Mouse (Mus musculus) megakaryocyte-erythroid progenitor cell, adult 5-6 weeks (primary cell): ENCODE measurements around the gene Mapkapk2. TPM values are rescaled to one million over a fixed set of nuclear protein-coding genes. Genes with fewer than 3 reads are reported as not detected.
"Not testable (repeated sequence)": the region's sequence is repeated elsewhere in the genome, so short reads cannot be mapped to it uniquely, and the experiment has no call there.

Experiments used
- ATAC-seq: replicated peaks from 2 replicates; pipeline ENCODE4 v1.8.0; 2016; ENCODE audit warnings: mild to moderate bottlenecking, inconsistent platforms; ENCODE audit not compliant: severe bottlenecking, poor library complexity, low FRiP score, low TSS enrichment
- total RNA-seq, 2 experiments: library from RNA; stranded (forward) in 1 of 2; stranded (reverse) in 1 of 2; fragments of 200-1000, 215-1000 nt in 1 of 2; fragments of >200 nt in 1 of 2; fragmentation: Nextera tagmentation in 1 of 2; gene quantifications; 2 replicates each; pipeline ENCODE4 v1.2.3; 2014 to 2017

Gene Mapkapk2
- total RNA-seq (2014; fragmentation: Nextera tagmentation): 43.1 and 46.2 TPM in 2 replicates
- total RNA-seq (2017): 37.1 and 42.6 TPM in 2 replicates

DNA sequence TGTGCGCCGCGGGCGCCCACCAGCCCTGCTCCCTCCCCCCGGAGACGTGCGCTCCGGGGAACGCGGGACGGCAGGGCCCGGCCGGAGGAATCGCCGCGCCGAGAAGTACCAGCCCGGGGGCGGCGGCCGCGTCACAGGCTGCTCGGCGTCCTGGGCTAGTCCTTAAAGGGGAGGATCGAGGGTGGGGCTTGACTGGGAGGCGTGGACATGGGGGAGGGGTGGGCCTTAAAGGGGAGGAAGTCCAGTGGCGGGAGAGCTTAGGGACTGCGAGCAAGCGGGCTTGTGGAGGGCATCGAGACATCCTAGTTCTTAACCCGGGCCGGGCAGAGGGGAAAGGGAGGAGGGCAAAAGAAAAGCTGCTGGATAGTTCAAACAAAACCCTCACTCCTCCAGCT is at the start of gene Mapkapk2:
Mapkapk2 (minus strand) TSS at position 127 of the 395 bp plus-strand sequence.
- ATAC-seq: peak; percentile 89

DNA sequence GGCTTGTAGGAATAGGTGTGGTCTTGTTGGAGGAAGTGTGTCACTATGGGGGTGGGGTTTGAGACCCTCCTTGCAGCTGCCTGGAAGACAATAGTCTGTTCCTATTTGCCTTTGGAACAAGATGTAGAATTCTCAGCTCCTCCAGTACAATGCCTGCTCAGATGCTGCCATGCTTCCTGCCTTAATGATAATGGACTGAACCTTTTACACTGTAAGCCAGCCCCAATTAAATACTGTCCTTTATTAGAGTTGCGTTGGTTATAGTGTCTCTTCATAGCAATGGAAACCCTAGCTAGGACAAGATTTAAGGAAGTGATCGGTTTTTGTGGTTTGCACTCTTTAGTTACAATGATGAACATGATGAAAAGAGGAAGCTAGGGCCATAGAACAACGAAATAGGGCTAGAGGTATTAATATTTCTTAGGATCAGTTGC is 48.6 kb upstream of the Mapkapk2 start:
- no peak for ATAC-seq

DNA sequence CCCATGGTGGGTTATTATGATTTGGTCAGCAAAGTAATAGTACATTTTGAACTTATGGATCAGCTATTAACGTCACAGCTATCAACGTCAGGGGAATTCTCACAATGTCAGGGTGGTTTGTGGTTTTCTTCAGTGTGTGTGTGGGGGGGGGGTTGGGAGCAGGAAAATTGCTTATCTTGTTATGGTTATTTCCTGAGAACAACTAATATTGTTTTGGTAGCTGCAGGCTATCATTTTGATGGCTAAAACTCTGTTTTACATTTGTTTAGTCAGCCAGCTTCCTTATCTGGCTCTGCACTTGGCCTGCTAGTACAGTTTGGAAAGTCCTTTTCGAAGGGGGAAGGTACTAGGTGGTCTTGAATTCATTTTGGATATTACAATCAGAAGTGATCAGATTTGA is 47.6 kb upstream of the Mapkapk2 start:
- ATAC-seq: not testable (repeated sequence)

- ATAC-seq: peak; percentile 51
These were observed 44.8 kb upstream of the Mapkapk2 start for GRCm38 (mm10) chr1:131142472-131142871.

DNA sequence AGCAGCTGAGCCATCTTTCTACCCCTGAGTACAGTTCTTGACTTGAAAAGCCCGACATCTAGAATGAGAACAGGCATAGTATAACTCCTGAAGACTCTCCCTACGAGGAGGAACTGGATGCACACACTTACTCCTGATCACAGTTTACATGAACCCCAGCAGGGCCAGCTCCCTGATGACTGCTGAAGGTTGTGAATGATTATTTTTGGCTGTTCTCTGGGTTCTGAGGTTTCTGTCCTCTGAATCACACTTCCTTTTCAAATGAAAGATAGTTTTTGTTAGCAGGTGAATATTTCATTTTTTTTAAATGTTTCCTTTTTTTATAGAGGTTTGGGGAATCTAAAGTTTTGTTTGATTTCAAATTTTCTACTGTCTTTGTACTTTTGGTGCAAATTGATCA is 43.8 kb upstream of the Mapkapk2 start:
- no peak for ATAC-seq

- ATAC-seq: no peak
These were observed 41.8 kb upstream of the Mapkapk2 start for GRCm38 (mm10) chr1:131139102-131140095.

DNA sequence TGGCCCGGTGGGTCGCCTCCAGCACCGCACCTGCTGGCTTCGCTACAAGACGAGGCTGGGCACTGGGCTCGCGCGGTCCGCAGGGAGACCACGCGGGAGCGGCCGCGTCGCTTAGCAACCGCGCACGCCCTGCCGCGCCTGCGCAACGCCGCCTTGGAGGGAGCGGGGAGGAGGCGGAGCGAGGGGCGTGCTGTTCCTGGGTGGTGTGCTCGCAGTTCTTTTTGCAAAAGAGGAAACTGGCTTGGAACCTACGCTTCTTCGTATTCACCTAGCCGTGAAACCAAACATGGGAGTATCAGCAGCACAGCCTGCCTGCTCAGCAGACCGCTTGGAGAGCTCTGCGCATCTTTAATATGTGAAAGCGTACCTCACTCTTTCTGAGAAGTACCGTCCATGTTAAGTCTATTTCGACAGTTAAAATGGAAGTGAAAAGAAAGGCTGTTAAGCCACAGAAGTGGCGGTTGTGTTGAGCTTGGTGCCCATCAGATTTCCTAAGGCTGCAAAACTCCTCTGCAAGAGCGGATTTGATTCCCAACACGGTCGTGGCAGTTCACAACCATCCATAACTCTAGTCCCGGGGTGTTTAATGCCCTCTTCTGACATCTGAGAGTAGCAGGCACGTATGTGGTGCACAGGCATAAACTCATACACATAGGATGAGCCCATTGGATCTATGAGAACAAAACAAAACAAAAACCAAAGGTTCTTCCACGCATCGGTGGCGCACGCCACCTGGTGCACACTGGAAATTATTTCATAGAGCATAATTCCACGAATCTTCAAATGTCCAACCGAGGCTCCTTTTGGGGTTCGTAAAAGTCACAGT is 40.8 kb upstream of the Mapkapk2 start, which contains the start of gene Dyrk3:
Dyrk3 (minus strand) TSS at position 150 of the 826 bp plus-strand sequence.
- peak; percentile 67 for ATAC-seq

DNA sequence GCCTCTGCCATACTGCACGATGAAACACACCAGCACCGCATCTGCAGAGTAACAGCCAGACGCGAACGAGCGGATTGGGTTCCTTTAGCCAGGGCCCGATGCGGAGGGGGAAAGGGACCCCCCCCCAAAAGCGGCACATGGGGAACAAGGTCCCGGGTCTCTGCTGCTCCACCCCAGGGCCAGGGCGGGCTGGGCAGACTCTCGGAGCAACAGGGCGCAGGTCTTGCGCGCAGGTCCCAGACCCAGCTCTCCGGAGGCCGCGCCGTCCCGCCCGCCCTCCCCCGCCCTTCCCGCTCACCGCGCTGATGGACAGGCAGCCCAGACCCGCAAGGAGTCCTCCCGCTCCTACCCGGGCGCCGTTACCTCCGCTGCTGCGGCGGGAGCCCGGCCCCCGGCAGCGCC is 40.1 kb upstream of the Mapkapk2 start:
- ATAC-seq: no peak

GRCm38 (mm10) chr1:131137111-131137510 is 39.5 kb upstream of the Mapkapk2 start:
- ATAC-seq: no peak

- ATAC-seq: no peak
These were observed 38.5 kb upstream of the Mapkapk2 start for GRCm38 (mm10) chr1:131135960-131136629.

DNA sequence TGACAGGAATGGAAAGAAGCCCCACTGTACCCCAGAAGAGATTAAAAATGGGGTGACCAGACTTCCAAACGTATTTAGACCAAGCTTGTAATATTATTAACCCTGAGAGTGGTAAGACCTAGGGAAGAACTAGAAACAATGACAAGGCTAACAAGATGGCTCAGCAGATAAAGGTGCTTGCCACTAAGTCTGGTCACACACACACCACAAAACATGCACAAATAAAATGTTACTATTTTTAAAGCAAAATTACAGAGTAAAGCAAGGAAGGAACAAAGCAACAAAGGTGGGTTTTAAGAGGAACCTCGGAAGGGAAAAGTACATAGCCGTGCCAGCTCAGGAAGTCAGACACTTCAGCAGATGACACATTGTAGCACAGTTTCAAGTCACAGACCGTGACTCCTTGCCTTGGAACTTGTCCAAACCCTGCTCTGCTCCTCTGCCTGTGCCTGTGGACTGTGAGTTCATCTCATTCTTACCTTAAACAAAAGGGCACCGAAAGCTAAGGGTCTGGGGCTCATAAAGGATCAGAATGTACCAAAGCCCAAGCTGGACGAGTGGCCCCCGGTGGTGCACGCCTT is 37.4 kb upstream of the Mapkapk2 start:
- peak; percentile 26; the same call in 1 of the 2 replicates for ATAC-seq

DNA sequence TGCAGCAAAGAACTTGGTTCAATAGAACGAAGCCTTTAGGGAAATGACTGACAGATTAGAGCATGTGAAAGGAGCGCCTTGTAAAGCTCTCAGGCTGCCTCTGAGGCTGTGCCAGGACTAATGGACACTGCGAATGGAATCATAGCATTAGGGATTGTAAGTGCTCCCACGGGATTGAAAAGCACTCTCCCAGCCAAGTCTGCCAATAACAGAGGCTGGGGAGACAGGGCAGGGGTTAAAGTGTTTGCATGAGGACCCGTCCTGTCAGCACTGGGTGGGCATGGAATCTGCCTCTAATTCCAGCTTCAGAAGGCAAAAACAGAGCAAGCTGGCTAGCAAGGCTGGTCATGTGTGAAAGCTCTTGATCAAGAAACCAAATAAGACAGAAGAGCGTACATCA is 36.6 kb upstream of the Mapkapk2 start:
- ATAC-seq: no peak

DNA sequence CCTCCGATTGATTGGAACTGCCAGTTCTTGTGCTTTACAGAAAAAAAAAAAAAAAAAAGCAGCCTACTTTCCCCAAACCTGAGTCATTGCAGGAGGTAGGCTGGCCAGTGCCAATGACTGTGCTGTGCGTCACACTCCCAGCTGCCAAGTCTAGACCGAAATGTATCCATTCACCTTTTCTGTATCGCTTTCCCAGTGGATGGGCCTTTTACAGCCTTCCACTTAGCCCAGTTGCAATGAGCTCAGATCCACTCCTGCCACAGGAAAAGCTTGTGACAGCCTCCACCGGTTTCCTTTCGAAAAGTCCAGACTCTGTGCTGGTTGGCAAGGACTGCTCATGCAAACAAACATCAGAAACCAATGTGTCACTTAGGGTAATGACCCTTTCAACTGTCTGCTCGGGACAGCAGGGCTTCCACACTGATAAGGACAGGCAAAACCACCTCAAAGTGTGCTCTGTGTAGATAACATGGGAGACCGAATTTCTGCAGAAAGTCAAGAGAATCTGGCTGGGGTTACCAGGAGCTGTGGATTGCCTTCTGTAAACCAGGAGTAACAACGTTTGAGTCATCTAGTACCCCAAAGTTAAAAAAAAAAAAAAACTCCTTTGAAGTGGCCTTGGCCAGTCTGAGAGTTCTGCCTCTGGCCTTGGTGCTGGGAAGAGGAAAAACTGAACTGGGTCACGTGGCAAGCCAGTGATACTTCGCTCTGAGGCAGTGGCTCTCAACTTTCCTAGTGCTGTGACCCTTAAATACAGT is 28.5 kb upstream of the Mapkapk2 start:
- ATAC-seq: peak; percentile 88

GRCm38 (mm10) chr1:131123522-131124265 is 26.1 kb upstream of the Mapkapk2 start:
- no peak for ATAC-seq

GRCm38 (mm10) chr1:131121987-131122386 is 24.4 kb upstream of the Mapkapk2 start:
- no peak for ATAC-seq

GRCm38 (mm10) chr1:131119026-131119425 is 21.4 kb upstream of the Mapkapk2 start:
- peak; percentile 77 for ATAC-seq

GRCm38 (mm10) chr1:131118530-131118929 is 20.9 kb upstream of the Mapkapk2 start:
- ATAC-seq: no peak
